ENCODE assay signal across 24 mouse cellular contexts in the genomic region with DNA sequence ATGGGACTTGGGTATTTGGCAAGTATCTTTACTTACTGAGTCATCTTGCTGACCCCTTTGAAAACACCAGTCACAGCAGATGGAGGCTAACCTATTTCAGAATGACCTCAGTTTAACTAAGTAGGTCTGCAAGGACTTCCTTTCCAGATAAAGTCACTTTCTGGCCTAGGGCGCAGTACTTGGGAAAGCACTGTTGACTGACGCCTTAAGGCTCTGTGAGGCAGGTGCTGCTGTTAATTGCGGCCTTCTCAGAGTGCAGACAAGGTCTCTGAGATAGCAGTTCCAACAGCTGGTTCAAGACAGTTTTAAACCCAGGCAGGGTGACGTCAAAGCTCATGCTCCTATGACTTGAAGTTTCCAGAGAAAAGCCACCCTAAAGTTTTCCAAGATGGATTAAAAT.
A peak's percentile ranks its signal among the peaks of the same experiment; 100 is the strongest.
DNase-seq lines count a peak whose midpoint lies in the region; ATAC-seq and TF ChIP-seq lines count a peak whose summit lies in the region.
"Had no signal": no experiment of that assay in that cellular context is flagged by ENCODE, and none has a peak within 500 bp of the region (broad histone marks: within the 10 kb centered on the region; RNA-seq: fewer than 3 reads in every experiment).

No protein-coding gene starts in this region.

- ATAC-seq in intestine, embryonic 15.5 days = peak; percentile 31; the same call in 1 of the 2 replicates
- ATAC-seq in intestine, postnatal 0 days = no peak
- ATAC-seq in stomach, embryonic 15.5 days (ENCODE audit: insufficient read depth, low FRiP score, low read depth) = peak; percentile 27; the same call in 1 of the 2 replicates
- ATAC-seq: forebrain, embryonic 15.5 days; hindbrain, postnatal 0 days had no signal

- H3K4me1 ChIP-seq in heart, adult 2 months (ENCODE audit: control insufficient read depth, insufficient read depth, low read length) = peaks cover 15% of the 10 kb centered on the region
- H3K4me1 ChIP-seq in intestine, embryonic 15.5 days (replicated peaks) = no peaks in the 10 kb centered on the region
- H3K4me1 ChIP-seq in intestine, postnatal 0 days (replicated peaks; ENCODE audit: control insufficient read depth, insufficient read depth, low read length) = no peaks in the 10 kb centered on the region
- no peaks in the 10 kb centered on the region for H3K4me1 ChIP-seq in stomach, embryonic 15.5 days
- H3K4me1 ChIP-seq: embryonic facial prominence, embryonic 10.5 days; forebrain, embryonic 12.5 days had no signal

- no peak overlapping the region for H3K4me3 ChIP-seq in heart, adult 2 months
- no peak overlapping the region for H3K4me3 ChIP-seq in intestine, embryonic 15.5 days (replicated peaks)
- H3K4me3 ChIP-seq in intestine, postnatal 0 days (ENCODE audit: low read depth, low read length) = no peak overlapping the region
- no peak overlapping the region for H3K4me3 ChIP-seq in stomach, embryonic 15.5 days (replicated peaks)
- H3K4me3 ChIP-seq: embryonic facial prominence, embryonic 10.5 days; embryonic facial prominence, embryonic 13.5 days; erythroblast, embryonic 14.5 days; forebrain, embryonic 12.5 days; forebrain, embryonic 15.5 days; heart, embryonic 13.5 days had no signal

- DNase-seq in heart, adult 2 months = no peak
- DNase-seq in heart, postnatal 25 days (ENCODE audit: low spot score) = no peak
- DNase-seq in spleen, postnatal 4 days (ENCODE audit: low spot score in 2 of 2) = no peak
- DNase-seq: adrenal gland, adult 2 months; adrenal gland, postnatal 14 days; cerebellum, adult 11 months; cerebellum, adult 2 months; cerebellum, adult 9-11 months; cerebellum, postnatal 36 days; embryo, embryonic 11 days; gastrocnemius, postnatal 10 days; heart, postnatal 4 days; kidney, adult 11 months had no signal

- no peaks in the 10 kb centered on the region for H3K36me3 ChIP-seq in heart, adult 2 months (ENCODE audit: control insufficient read depth, insufficient read depth, low read length)
- H3K36me3 ChIP-seq in intestine, embryonic 15.5 days = no peaks in the 10 kb centered on the region
- no peaks in the 10 kb centered on the region for H3K36me3 ChIP-seq in intestine, postnatal 0 days (ENCODE audit: control insufficient read depth, insufficient read depth)
- no peaks in the 10 kb centered on the region for H3K36me3 ChIP-seq in stomach, embryonic 15.5 days
- H3K36me3 ChIP-seq: embryonic facial prominence, embryonic 10.5 days; embryonic facial prominence, embryonic 13.5 days; forebrain, embryonic 12.5 days; forebrain, embryonic 15.5 days; heart, embryonic 13.5 days had no signal

- peak overlapping the region; percentile 15; the same call in 1 of the 2 replicates for H3K27ac ChIP-seq in heart, adult 2 months
- no peak overlapping the region for H3K27ac ChIP-seq in intestine, embryonic 15.5 days
- no peak overlapping the region for H3K27ac ChIP-seq in intestine, postnatal 0 days (ENCODE audit: low read depth, low read length)
- no peak overlapping the region for H3K27ac ChIP-seq in stomach, embryonic 15.5 days
- H3K27ac ChIP-seq: embryonic facial prominence, embryonic 10.5 days; embryonic facial prominence, embryonic 13.5 days; forebrain, embryonic 12.5 days; forebrain, embryonic 15.5 days; heart, embryonic 13.5 days; hindbrain, embryonic 14.5 days; hindbrain, postnatal 0 days had no signal

- intact Hi-C loops in heart, adult 2 months (cut with DNase I) = loop anchor here (5.0 kb wide), 1 partner anchor 42 kb away; no protein-coding TSS in a partner anchor
- intact Hi-C loops in heart, postnatal 25 days (cut with DNase I) = no loop called here

- H3K9ac ChIP-seq in heart, adult 2 months (ENCODE audit: low read depth, low read length) = no peak overlapping the region
- H3K9ac ChIP-seq in intestine, embryonic 15.5 days = no peak overlapping the region
- no peak overlapping the region for H3K9ac ChIP-seq in intestine, postnatal 0 days (ENCODE audit: low read depth, low read length)
- no peak overlapping the region for H3K9ac ChIP-seq in stomach, embryonic 15.5 days
- H3K9ac ChIP-seq: embryonic facial prominence, embryonic 13.5 days; forebrain, embryonic 12.5 days; forebrain, embryonic 15.5 days; heart, embryonic 13.5 days; hindbrain, embryonic 14.5 days had no signal

- no peak for TF ChIP-seq EP300 in heart, adult 2 months (IDR thresholded peaks at IDR 0.05; ENCODE audit: insufficient read depth, low read depth, low read length)

- TF ChIP-seq CTCF in heart, adult 2 months (IDR thresholded peaks at IDR 0.05) = no peak
- no peak for TF ChIP-seq CTCF in intestine, postnatal 0 days (IDR thresholded peaks at IDR 0.05; ENCODE audit: low read depth)

- H3K9me3 ChIP-seq in intestine, embryonic 15.5 days = no peaks in the 10 kb centered on the region
- H3K9me3 ChIP-seq in intestine, postnatal 0 days (ENCODE audit: control insufficient read depth) = no peaks in the 10 kb centered on the region
- H3K9me3 ChIP-seq in stomach, embryonic 15.5 days = no peaks in the 10 kb centered on the region
- H3K9me3 ChIP-seq: embryonic facial prominence, embryonic 10.5 days; embryonic facial prominence, embryonic 13.5 days; forebrain, embryonic 12.5 days; forebrain, embryonic 15.5 days; heart, embryonic 13.5 days had no signal

- no peaks in the 10 kb centered on the region for H3K79me2 ChIP-seq in heart, adult 2 months (replicated peaks; ENCODE audit: control insufficient read depth, insufficient read depth, low read length)

- 57% methylated on average over 4 of the region's 4 CpGs for WGBS in heart, adult 2 months
- WGBS in intestine, embryonic 15.5 days = 80% methylated on average over 4 of the region's 4 CpGs
- WGBS in intestine, postnatal 0 days = 73% methylated on average over 4 of the region's 4 CpGs
- 69% methylated on average over 4 of the region's 4 CpGs for WGBS in stomach, embryonic 15.5 days

- H3K4me2 ChIP-seq in intestine, embryonic 15.5 days (replicated peaks) = no peak overlapping the region
- no peak overlapping the region for H3K4me2 ChIP-seq in intestine, postnatal 0 days (replicated peaks; ENCODE audit: low read depth)
- no peak overlapping the region for H3K4me2 ChIP-seq in stomach, embryonic 15.5 days
- H3K4me2 ChIP-seq: embryonic facial prominence, embryonic 13.5 days; forebrain, embryonic 12.5 days; forebrain, embryonic 15.5 days; heart, embryonic 13.5 days; hindbrain, embryonic 14.5 days had no signal

- TF ChIP-seq POLR2A in heart, adult 2 months (IDR thresholded peaks at IDR 0.05; ENCODE audit: insufficient read depth, low read depth, low read length) = no peak

- no peaks in the 10 kb centered on the region for H3K27me3 ChIP-seq in heart, adult 2 months (ENCODE audit: control insufficient read depth, insufficient read depth, low read length)
- no peaks in the 10 kb centered on the region for H3K27me3 ChIP-seq in intestine, embryonic 15.5 days (replicated peaks)
- H3K27me3 ChIP-seq in intestine, postnatal 0 days (replicated peaks; ENCODE audit: control insufficient read depth, insufficient read depth, low read length) = no peaks in the 10 kb centered on the region; the same call in 1 of the 2 replicates
- H3K27me3 ChIP-seq in stomach, embryonic 15.5 days (replicated peaks) = no peaks in the 10 kb centered on the region
- H3K27me3 ChIP-seq: embryonic facial prominence, embryonic 13.5 days; forebrain, embryonic 12.5 days; forebrain, embryonic 15.5 days; heart, embryonic 13.5 days had no signal
